In genomic region chr12:111284532-111284931, GRCm38 (mm10) we compare ENCODE assay signal across 9 mouse cellular contexts. TPM values are rescaled to one million over a fixed set of nuclear protein-coding genes. Genes with fewer than 3 reads are reported as not detected.
DNase-seq lines count a peak whose midpoint lies in the region; ATAC-seq lines count a peak whose summit lies in the region.
"Had no signal": no experiment of that assay in that cellular context is flagged by ENCODE, and none has a peak within 500 bp of the region (broad histone marks: within the 10 kb centered on the region; RNA-seq: fewer than 3 reads in every experiment).

No protein-coding gene starts in this region.

- no peaks in the 10 kb centered on the region for H3K9me3 ChIP-seq in liver, embryonic 11.5 days (ENCODE audit: control insufficient read depth, low read length)
- H3K9me3 ChIP-seq in embryonic facial prominence, embryonic 13.5 days, result no peaks in the 10 kb centered on the region
- H3K9me3 ChIP-seq in intestine, embryonic 16.5 days (ENCODE audit: control insufficient read depth, low read length), result 0 out of 2 replicates have a peak, but pooled peaks cover 3% of the 10 kb centered on the region
- no peaks in the 10 kb centered on the region for H3K9me3 ChIP-seq in neural tube, embryonic 15.5 days (replicated peaks)

- H3K4me3 ChIP-seq in liver, embryonic 11.5 days (ENCODE audit: low read depth, low read length), result no peak overlapping the region; the same call in 1 of the 2 replicates
- peak overlapping the region; percentile 28 for H3K4me3 ChIP-seq in embryonic facial prominence, embryonic 13.5 days
- 0 out of 2 replicates have a peak overlapping the region, but pooled peaks have one; percentile 12 for H3K4me3 ChIP-seq in intestine, embryonic 16.5 days (ENCODE audit: low read length)
- H3K4me3 ChIP-seq in neural tube, embryonic 15.5 days (replicated peaks), result no peak overlapping the region

- WGBS in liver, embryonic 11.5 days, result 30% methylated on average over 10 of the region's 10 CpGs
- 25% methylated on average over 10 of the region's 10 CpGs for WGBS in embryonic facial prominence, embryonic 13.5 days
- 28% methylated on average over 10 of the region's 10 CpGs for WGBS in intestine, embryonic 16.5 days
- 41% methylated on average over 10 of the region's 10 CpGs for WGBS in neural tube, embryonic 15.5 days

- peaks cover 3% of the 10 kb centered on the region; the same call in 1 of the 2 replicates for H3K27me3 ChIP-seq in liver, embryonic 11.5 days (replicated peaks; ENCODE audit: control insufficient read depth, insufficient read depth, low read length)
- no peaks in the 10 kb centered on the region for H3K27me3 ChIP-seq in embryonic facial prominence, embryonic 13.5 days
- no peaks in the 10 kb centered on the region for H3K27me3 ChIP-seq in intestine, embryonic 16.5 days (replicated peaks; ENCODE audit: control insufficient read depth, insufficient read depth, low read length)
- no peaks in the 10 kb centered on the region for H3K27me3 ChIP-seq in neural tube, embryonic 15.5 days (replicated peaks)

- H3K4me2 ChIP-seq in liver, embryonic 11.5 days, result peak overlapping the region; percentile 33
- peak overlapping the region; percentile 50 for H3K4me2 ChIP-seq in embryonic facial prominence, embryonic 13.5 days
- peak overlapping the region; percentile 38; the same call in 1 of the 2 replicates for H3K4me2 ChIP-seq in intestine, embryonic 16.5 days (ENCODE audit: low read depth, low read length)
- H3K4me2 ChIP-seq in neural tube, embryonic 15.5 days, result peak overlapping the region; percentile 32

- no peak overlapping the region for H3K9ac ChIP-seq in liver, embryonic 11.5 days (ENCODE audit: low read depth, low read length)
- 0 out of 2 replicates have a peak overlapping the region, but pooled peaks have one; percentile 4 for H3K9ac ChIP-seq in embryonic facial prominence, embryonic 13.5 days
- no peak overlapping the region for H3K9ac ChIP-seq in intestine, embryonic 16.5 days (ENCODE audit: low read depth, low read length)
- H3K9ac ChIP-seq in neural tube, embryonic 15.5 days (replicated peaks), result no peak overlapping the region

- no peak for DNase-seq in liver, embryonic 11.5 days (ENCODE audit: low spot score)
- no peak for DNase-seq in liver
- DNase-seq in thymus, postnatal 14 days, result no peak
- DNase-seq in adipocyte (ENCODE audit: low spot score), result no peak
- no peak for DNase-seq in layer of hippocampus, postnatal 36 days
- DNase-seq: left cerebral cortex, postnatal 4 days had no signal

- no peak overlapping the region for H3K27ac ChIP-seq in liver, embryonic 11.5 days (ENCODE audit: low read depth, low read length)
- H3K27ac ChIP-seq in embryonic facial prominence, embryonic 13.5 days, result no peak overlapping the region
- H3K27ac ChIP-seq in intestine, embryonic 16.5 days (ENCODE audit: low read length), result no peak overlapping the region
- H3K27ac ChIP-seq in neural tube, embryonic 15.5 days (replicated peaks), result no peak overlapping the region

- ATAC-seq in liver, embryonic 11.5 days (replicated peaks; ENCODE audit: low FRiP score), result no peak
- ATAC-seq in embryonic facial prominence, embryonic 13.5 days (ENCODE audit: insufficient number of reproducible peaks, insufficient read depth, low FRiP score, low TSS enrichment, low read depth), result no peak
- no peak; the same call in 1 of the 2 replicates for ATAC-seq in intestine, embryonic 16.5 days
- peak; percentile 35; the same call in 1 of the 2 replicates for ATAC-seq in neural tube, embryonic 15.5 days (ENCODE audit: low FRiP score)

- peaks cover 2% of the 10 kb centered on the region; the same call in 1 of the 2 replicates for H3K4me1 ChIP-seq in liver, embryonic 11.5 days (replicated peaks; ENCODE audit: control insufficient read depth, insufficient read depth, low read length)
- H3K4me1 ChIP-seq in embryonic facial prominence, embryonic 13.5 days, result peaks cover 15% of the 10 kb centered on the region
- H3K4me1 ChIP-seq in intestine, embryonic 16.5 days (ENCODE audit: control insufficient read depth, insufficient read depth, low read length), result peaks cover 3% of the 10 kb centered on the region; the same call in 1 of the 2 replicates
- H3K4me1 ChIP-seq in neural tube, embryonic 15.5 days, result peaks cover 13% of the 10 kb centered on the region; the same call in 1 of the 2 replicates

- H3K36me3 ChIP-seq in liver, embryonic 11.5 days (ENCODE audit: control insufficient read depth, insufficient read depth, low read length), result no peaks in the 10 kb centered on the region
- no peaks in the 10 kb centered on the region for H3K36me3 ChIP-seq in embryonic facial prominence, embryonic 13.5 days
- H3K36me3 ChIP-seq in intestine, embryonic 16.5 days (ENCODE audit: control insufficient read depth, insufficient read depth, low read length), result no peaks in the 10 kb centered on the region
- no peaks in the 10 kb centered on the region for H3K36me3 ChIP-seq in neural tube, embryonic 15.5 days

RNA-seq across cellular contexts. Expression of gene Amn, which starts 13.6 kb away (rescaled TPM):
- 1.0 and 1.7 TPM in 2 replicates for polyA plus RNA-seq in liver, embryonic 11.5 days (2014; fragmentation: Nextera tagmentation; extraction: Ambion mirVana)
- 1.5 and 1.8 TPM in 2 replicates for polyA plus RNA-seq in embryonic facial prominence, embryonic 13.5 days (2015; fragmentation: Nextera tagmentation; extraction: Ambion mirVana)
- polyA plus RNA-seq in intestine, embryonic 16.5 days (2015; fragmentation: Nextera tagmentation; extraction: Ambion mirVana), result 233 and 312 TPM in 2 replicates
- 45.9 and 50.2 TPM in 2 replicates for polyA plus RNA-seq in neural tube, embryonic 15.5 days (2015; fragmentation: Nextera tagmentation; extraction: Ambion mirVana)
- 1 to 10 TPM; 2.8 to 4.7 TPM for total RNA-seq in layer of hippocampus, postnatal 36 days (2021)

Comparison
In these comparisons a context has a peak if more than half of its experiments do, and no peak if none do; other contexts are left out.
1. H3K4me3 ChIP-seq: peak in embryonic facial prominence, embryonic 13.5 days (single experiment) and intestine, embryonic 16.5 days (single experiment); none in liver, embryonic 11.5 days (single experiment) and neural tube, embryonic 15.5 days (single experiment).
2. RNA of gene Amn, which starts 13.6 kb away (polyA plus RNA-seq): 233 to 312 TPM in intestine, embryonic 16.5 days and 45.9 to 50.2 TPM in neural tube, embryonic 15.5 days; 1.0 to 1.7 TPM in liver, embryonic 11.5 days and 1.5 to 1.8 TPM in embryonic facial prominence, embryonic 13.5 days; every median in the first group is over 10 times any median in the second.
3. Peak in every context shown above with its lines, with median percentiles within 50 percentile points of each other: H3K4me2 ChIP-seq.